Mouse (Mus musculus) ovary, adult 18-20 months (tissue): Measurements from ENCODE around the gene Fez1.
A peak's percentile ranks its signal among the peaks of the same experiment; 100 is the strongest.

Source experiments
- DNase-seq: peaks from one replicate; pipeline ENCODE4 v3.0.0; 2022; ENCODE audit warnings: low spot score, mixed read lengths

The Fez1 gene

DNA sequence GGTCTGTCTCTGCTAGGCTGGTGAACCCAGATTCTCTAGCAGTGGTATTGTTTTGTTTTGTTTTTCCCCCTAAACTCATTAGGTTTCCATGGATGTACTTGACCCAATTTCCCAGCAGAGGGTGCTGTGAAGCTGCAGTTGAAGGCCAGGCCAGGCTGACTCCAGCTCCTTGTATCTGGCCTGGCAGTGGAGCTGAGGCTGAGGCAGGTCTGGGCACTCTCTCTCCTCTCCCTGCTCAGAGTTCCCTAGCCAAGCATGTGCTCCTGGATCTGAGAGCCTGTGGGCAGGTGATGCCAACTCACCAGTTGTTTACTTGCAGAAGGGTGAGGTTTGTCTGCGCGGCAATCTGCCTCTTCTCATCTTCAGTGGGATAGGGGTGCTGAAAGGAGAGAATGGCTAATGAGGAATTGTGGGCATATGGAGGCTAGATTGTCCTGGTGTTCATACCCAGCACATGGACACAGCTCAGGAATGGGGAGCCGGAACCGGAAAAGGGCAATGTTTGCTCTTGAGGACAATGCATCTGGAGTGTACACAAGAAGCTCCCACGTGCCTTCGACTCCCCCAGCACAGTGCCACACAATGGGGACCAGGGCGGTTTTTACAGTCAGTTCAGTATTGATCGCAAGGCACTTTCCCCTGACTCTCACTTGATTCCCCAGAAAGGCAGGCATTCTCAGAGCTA is 73.5 kb downstream of the Fez1 start:
- DNase-seq: peak; percentile 60

DNA sequence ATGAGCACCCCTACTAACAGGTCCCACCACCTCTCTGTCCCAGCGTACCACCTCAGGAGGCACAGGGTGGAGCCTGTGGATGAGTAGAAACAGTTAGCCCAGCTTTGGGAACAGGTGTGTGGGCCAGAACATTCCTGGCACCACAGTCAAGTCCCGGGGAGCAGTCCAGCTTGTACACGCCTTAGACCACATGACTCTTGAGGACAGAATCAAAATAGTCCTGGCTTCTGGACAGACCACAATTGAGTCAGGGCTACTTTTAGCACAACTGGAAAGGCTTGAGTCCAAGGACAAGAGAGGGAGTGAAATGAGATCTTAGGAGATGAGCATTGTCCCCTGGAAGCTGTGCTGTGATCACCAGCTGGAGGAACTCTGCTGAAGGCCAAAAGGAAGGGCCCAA is 76.9 kb downstream of the Fez1 start:
- peak; percentile 24 for DNase-seq

DNA sequence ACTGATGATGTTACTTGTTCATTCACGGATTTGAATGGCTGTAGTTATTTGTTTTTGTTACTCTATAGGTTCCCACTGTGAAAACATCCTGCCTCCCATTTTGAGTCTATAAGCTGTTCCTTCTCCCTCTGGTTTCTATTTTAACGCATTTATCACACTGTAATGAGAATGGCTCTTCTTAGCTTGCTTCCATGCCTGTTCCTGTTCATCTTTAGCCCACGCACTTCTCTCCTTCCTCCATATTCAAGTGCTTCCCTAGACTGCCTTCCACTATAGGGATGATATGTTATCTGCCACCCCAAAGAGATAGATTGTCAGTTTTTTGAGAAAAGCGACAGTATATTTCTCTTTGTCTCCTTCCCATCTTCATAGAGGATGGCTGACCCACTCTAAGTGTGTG is 78.8 kb downstream of the Fez1 start:
- DNase-seq: no peak

DNA sequence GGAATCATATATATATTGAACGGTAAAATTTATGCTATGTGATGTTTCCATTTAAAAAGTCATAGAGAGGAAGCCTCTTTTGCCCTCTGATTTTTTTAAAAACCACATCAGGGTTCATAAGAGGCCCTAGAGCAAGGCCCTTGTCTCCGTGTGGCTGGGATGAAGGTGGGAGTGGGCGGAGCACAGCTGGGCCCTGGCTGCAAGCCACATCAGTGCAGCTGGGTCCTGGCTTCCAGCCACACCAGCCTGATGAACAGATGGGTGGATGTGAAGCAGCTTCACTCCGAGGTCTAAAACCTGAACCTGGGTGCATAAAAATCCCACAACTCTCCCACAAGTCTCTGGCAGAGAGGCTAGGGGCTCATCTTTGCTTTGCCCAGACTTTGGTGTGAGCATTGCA is 83.8 kb downstream of the Fez1 start:
- DNase-seq: peak; percentile 31

DNA sequence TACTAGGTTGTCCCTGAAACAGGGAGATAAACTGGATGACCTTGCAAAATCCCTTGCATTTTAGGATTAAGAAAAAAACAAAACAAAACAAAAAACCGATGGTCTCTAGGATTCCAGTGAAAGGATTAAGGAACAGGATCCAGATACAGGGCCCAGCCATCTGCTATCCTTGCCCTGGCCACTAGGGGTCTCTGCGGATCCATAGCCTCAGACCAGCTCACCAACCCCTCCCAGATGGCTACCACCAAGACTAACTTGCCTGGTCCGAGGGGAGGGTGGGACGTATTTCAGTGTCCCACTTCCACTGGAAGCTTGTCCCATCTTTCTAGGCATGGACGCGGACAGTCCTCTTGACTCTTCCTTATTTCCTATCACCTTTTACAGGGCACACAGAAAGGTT is 94.7 kb downstream of the Fez1 start:
- peak; percentile 47 for DNase-seq

DNA sequence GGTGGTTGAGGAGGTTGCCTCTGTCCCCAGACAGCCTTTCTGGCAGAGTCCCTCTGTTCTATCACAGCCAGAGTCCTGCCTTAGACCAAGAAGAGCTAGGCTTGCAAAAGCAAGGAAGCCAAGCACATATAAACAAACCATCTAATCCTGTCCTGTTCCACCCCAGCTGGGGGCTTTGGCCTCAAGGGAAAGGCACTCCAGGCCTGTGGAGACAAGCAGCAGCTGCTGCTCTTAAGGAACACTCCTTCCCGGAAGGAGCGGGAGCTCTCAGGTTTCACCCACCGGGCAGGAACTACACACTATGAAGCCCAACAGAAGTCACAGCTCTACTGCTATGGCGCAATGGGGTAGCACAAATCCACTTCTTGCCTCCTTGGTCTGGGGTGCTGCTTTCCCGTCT is 95.3 kb downstream of the Fez1 start:
- no peak for DNase-seq

DNA sequence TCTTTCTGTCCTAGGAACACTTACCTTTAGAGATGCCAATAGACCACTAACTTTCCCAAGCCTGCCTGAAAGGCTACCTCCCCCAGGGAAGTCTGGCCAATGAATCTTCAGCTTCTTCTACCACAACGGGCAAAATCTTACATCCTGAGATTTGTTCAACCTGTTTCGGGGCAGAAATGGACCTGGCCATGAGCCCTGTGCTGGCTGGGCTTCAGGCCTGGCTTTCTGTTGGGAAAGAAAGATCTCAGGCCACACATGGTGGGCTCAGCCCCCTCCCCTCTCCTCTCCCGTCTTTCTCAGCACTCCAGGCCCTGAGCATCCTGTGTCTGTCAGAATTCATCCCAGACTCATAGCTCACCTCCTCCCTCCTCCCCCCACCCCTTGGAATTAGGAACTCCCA is 96.9 kb downstream of the Fez1 start:
- DNase-seq: no peak

DNA sequence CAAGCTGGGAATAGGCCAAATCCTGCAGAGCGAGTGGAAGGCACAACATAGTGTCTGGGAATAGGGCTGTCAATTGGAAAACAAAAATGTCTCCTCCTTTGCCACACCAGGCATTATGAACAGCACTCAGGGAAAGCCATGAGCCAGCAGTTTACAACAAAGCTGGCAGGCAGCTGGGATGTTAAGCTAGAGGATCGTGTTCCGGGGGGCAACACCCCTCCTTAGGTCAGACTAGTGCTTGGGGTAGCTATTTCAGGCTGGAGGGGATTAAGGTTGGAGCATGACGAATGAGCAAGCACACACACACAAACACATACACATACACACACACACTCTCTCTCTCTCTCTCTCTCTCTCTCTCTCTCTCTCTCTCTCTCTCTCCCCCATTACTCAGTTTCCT is 97.8 kb downstream of the Fez1 start:
- no peak for DNase-seq

DNA sequence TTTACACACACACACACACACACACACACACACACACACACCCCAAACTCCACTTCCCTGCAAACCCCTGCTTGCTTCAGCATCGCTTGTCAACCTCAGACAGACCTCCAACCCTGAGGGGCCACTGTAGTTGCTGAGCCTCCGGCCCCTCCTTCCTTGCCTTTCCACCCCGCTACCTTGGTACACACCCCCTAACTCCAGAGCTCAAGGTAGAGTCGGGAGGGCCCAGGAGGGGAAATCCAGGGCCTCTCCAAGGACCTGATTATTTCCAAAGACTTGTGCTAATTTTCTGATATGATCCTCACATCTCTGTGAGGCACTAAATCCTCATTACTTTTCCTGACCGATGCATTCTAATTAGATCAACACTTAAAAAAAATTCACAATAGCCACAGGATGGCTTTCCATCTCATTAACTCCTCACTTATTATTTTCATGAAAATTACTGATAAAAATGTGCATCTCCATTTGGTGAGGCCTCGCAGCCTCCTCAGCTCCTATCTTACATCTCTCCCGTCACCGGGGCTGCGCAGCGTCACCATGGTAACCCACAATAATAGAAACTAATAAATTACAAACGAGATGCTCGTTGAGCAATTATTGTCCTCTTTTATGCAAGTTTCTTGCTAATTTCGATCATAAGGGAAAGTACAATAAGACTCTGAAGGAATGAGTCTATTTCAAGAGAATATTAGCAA is 100.2 kb downstream of the Fez1 start:
- DNase-seq: no peak

DNA sequence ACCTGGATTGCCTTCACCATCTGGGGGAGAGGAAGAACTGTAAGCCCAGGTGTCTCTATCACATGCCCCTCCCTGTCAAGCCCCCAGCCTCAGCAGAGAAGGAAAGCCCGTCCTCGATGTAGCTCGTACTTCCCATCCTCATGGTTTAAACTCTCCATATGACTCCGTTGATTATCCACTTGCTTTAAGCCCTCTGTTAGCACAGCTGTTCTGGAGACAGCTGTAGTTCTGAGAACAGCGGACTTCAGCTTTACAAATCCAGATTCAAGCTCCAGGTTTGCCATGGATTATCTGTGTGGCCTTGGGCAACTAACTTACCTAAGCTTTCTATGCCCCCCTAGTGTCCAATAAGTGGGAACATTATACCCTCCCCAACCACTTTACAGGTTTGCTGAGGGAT is 102.1 kb downstream of the Fez1 start:
- no peak for DNase-seq
